Mouse (Mus musculus): ENCODE results near the gene Smoc1. TPM values are rescaled to one million over a fixed set of nuclear protein-coding genes. Genes with fewer than 3 reads are reported as not detected.

Smoc1 gene
- 1 to 10 TPM; 5.5 to 7.5 TPM for total RNA-seq (2021)
- long read RNA-seq, experiment 1, partial matches to known transcripts = 2 of 3 reads
- long read RNA-seq, experiment 1, other reads (novel, unspliced or antisense) = 0 of 3 reads
- long read RNA-seq, experiment 2, partial matches to known transcripts = 3 of 6 reads
- long read RNA-seq, experiment 2, other reads (novel, unspliced or antisense) = 0 of 6 reads

GRCm38 (mm10) chr12:81026277-81026994 lies at the start of gene Smoc1:
TSS of gene Smoc1 (plus strand) at chr12:81026808.
- peak; percentile 40 to 61 for DNase-seq
- intact Hi-C loops (cut with DNase I) = no loop called here

- peak; percentile 72 to 84 for DNase-seq
- intact Hi-C loops (cut with DNase I) = loop anchor here (1.0 kb wide), 2 partner anchors 200 to 420 kb away; no protein-coding TSS in a partner anchor
Observed at GRCm38 (mm10) chr12:80982326-80982725, 44.3 kb upstream of the Smoc1 start.

GRCm38 (mm10) chr12:80983695-80984094 lies 42.9 kb upstream of the Smoc1 start:
- intact Hi-C loops (cut with DNase I) = no loop called here
- DNase-seq = no peak

- intact Hi-C loops (cut with DNase I) = no loop called here
- no peak for DNase-seq
Observed at GRCm38 (mm10) chr12:80986628-80987027, 40.0 kb upstream of the Smoc1 start.

GRCm38 (mm10) chr12:80988286-80988685 lies 38.3 kb upstream of the Smoc1 start:
- no peak for DNase-seq
- intact Hi-C loops (cut with DNase I) = no loop called here

GRCm38 (mm10) chr12:80990901-80991445 lies 35.6 kb upstream of the Smoc1 start:
- DNase-seq = no peak
- intact Hi-C loops (cut with DNase I) = no loop called here

- no peak for DNase-seq
- intact Hi-C loops (cut with DNase I) = no loop called here
Observed at GRCm38 (mm10) chr12:80991806-80992205, 34.8 kb upstream of the Smoc1 start.

- intact Hi-C loops (cut with DNase I) = no loop called here
- DNase-seq = no peak
Observed at GRCm38 (mm10) chr12:80992540-80993122, 34.0 kb upstream of the Smoc1 start.

GRCm38 (mm10) chr12:80993773-80994172 lies 32.8 kb upstream of the Smoc1 start:
- intact Hi-C loops (cut with DNase I) = no loop called here
- no peak for DNase-seq

GRCm38 (mm10) chr12:80995326-80995725 lies 31.3 kb upstream of the Smoc1 start:
- intact Hi-C loops (cut with DNase I) = no loop called here
- no peak for DNase-seq

- no peak for DNase-seq
- intact Hi-C loops (cut with DNase I) = no loop called here
Observed at GRCm38 (mm10) chr12:80997652-80998051, 29.0 kb upstream of the Smoc1 start.

- intact Hi-C loops (cut with DNase I) = no loop called here
- no peak for DNase-seq
Observed at GRCm38 (mm10) chr12:80998528-80999221, 27.9 kb upstream of the Smoc1 start.

GRCm38 (mm10) chr12:81000924-81001323 lies 25.7 kb upstream of the Smoc1 start:
- DNase-seq = no peak
- intact Hi-C loops (cut with DNase I) = no loop called here

GRCm38 (mm10) chr12:81002841-81003635 lies 23.6 kb upstream of the Smoc1 start:
- intact Hi-C loops (cut with DNase I) = no loop called here
- no peak for DNase-seq

- DNase-seq = no peak
- intact Hi-C loops (cut with DNase I) = no loop called here
Observed at GRCm38 (mm10) chr12:81009813-81010212, 16.8 kb upstream of the Smoc1 start.

GRCm38 (mm10) chr12:81011994-81012393 lies 14.6 kb upstream of the Smoc1 start:
- no peak for DNase-seq
- intact Hi-C loops (cut with DNase I) = no loop called here

- no peak for DNase-seq
- intact Hi-C loops (cut with DNase I) = no loop called here
Observed at GRCm38 (mm10) chr12:81013496-81013895, 13.1 kb upstream of the Smoc1 start.

- DNase-seq = no peak
- intact Hi-C loops (cut with DNase I) = no loop called here
Observed at GRCm38 (mm10) chr12:81017624-81018023, 9.0 kb upstream of the Smoc1 start.

GRCm38 (mm10) chr12:81018516-81019279 lies 7.9 kb upstream of the Smoc1 start:
- DNase-seq = no peak
- intact Hi-C loops (cut with DNase I) = no loop called here
